Mouse (Mus musculus) cortical plate, adult 2 months (tissue): ENCODE data around the gene Cdh26. TPM values are rescaled to one million over a fixed set of nuclear protein-coding genes. Genes with fewer than 3 reads are reported as not detected.

Source experiments
- H3K27ac ChIP-seq: fragments of 200-500 bp; 2 replicates; pipeline ENCODE4 v1.5.1; 2012; ENCODE audit warnings: low read length, control low read depth, inconsistent platforms; ENCODE audit not compliant: insufficient read depth
- H3K4me1 ChIP-seq: fragments of 200-500 bp; 2 replicates; pipeline ENCODE4 v1.6.1; 2011; ENCODE audit warnings: low read length; ENCODE audit not compliant: control insufficient read depth, insufficient read depth
- H3K4me3 ChIP-seq: fragments of 200-500 bp; 2 replicates; pipeline ENCODE4 v1.5.1; 2011; ENCODE audit warnings: mild to moderate bottlenecking, low read length, control low read depth; ENCODE audit not compliant: insufficient read depth
- CTCF ChIP-seq: fragments of 200-500 bp; IDR thresholded peaks from 2 replicates; pipeline ENCODE4 v1.5.1; 2011; ENCODE audit warnings: mild to moderate bottlenecking, control low read depth, low read length; ENCODE audit not compliant: insufficient read depth; ENCODE audit errors: extremely low read depth
- POLR2A ChIP-seq: fragments of 200-500 bp; IDR thresholded peaks from 2 replicates; pipeline ENCODE4 v1.6.1; 2011; ENCODE audit warnings: mild to moderate bottlenecking, low read length, control low read depth; ENCODE audit not compliant: insufficient read depth; ENCODE audit errors: extremely low read depth
- polyA plus RNA-seq: library from polyadenylated mRNA; depleted of rRNA; stranded (reverse); fragments of >200 nt; gene quantifications from 2 replicates; pipeline ENCODE4 v1.2.3, GENCODE M21; 2012

Gene Cdh26
- polyA plus RNA-seq, 1 experiment: 0.23 TPM

- no peak for TF ChIP-seq CTCF
- no peak for TF ChIP-seq POLR2A
- H3K4me1 ChIP-seq: no peaks in the 10 kb centered on the region
- H3K27ac ChIP-seq: 0 out of 2 replicates have a peak overlapping the region, but pooled peaks have one; percentile 55
- H3K4me3 ChIP-seq: no peak overlapping the region
Measured at GRCm38 (mm10) chr2:178497900-178498299, 67.6 kb downstream of the Cdh26 start.

- TF ChIP-seq CTCF: no peak
- TF ChIP-seq POLR2A: no peak
- H3K4me3 ChIP-seq: no peak overlapping the region
- H3K27ac ChIP-seq: no peak overlapping the region
- no peaks in the 10 kb centered on the region for H3K4me1 ChIP-seq
Measured at GRCm38 (mm10) chr2:178498409-178498808, 68.1 kb downstream of the Cdh26 start.

DNA sequence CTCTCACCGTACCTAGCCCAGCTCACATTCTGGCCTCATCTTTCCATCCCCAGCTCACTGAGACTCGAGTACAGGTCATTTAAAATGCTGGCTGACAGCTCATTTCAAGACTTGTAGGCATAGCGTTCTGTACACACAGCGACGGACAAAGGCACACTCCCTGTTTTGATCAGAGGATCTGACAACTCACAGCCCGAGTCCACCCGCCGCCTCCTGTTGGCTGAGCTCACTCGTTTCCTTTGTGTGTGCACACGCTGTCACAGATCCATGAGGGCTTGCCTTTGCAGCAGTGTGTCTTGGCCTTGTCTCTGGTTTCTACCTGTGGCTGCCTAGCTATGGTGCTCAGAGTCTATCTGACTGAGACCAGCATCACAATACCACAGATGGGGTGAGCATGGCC lies 72.1 kb downstream of the Cdh26 start:
- Histone ChIP-seq H3K4me3 (no peak overlapping the region), H3K4me1 (no peaks in the 10 kb centered on the region), H3K27ac (no peak overlapping the region)
- no peak for TF ChIP-seq POLR2A
- TF ChIP-seq CTCF: no peak

DNA sequence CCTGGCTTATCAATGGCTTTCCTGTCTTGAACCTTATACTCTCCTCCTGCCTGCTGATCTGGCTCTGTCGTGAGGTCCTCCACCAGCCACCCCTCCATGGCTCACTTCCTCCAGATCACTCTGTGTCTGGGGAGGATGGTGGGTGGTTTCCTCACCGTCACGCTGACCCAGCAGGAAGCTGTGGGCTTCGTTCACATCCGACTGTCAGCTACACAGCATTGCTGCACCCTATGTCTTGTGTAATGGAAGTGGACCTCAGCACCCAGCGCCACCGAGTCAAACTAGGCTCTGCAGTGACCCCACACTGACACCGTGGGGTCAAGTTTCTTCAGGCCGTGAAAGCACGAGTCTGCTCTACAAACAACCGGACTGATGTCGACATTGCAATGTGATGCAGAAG lies 75.7 kb downstream of the Cdh26 start:
- H3K4me3 ChIP-seq: no peak overlapping the region
- no peaks in the 10 kb centered on the region for H3K4me1 ChIP-seq
- no peak for TF ChIP-seq CTCF
- no peak for TF ChIP-seq POLR2A
- no peak overlapping the region for H3K27ac ChIP-seq

DNA sequence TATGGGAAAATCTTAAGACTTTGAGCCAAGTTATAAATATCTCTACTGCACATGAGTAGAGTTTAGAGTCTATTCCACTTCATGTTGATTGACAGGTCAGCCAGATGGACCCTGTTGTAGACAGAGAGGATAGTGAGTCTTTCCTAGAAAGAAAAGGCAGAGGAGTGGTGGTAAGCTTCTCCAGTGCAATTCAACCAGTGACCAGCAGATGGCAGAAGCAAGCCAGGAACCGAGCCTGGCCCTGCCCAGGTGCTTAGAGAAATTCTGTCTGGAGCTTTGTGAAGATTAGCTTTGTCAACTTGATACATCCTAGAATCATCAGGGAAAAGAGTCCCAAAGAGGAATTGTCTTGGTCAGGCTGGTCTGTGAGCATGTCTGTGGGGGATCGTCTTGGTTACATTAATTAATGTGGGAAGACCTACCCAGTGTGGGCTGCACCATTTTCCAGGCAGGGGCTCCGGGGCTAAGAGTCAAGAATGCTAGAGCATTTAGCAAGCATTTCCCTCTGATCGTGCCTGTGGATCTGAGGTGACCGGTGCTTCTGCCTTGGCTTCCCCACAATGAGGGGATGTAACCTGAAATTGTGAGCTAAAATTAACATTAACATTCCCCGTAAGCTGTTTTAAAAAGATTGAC lies 77.2 kb downstream of the Cdh26 start:
- TF ChIP-seq POLR2A: no peak
- TF ChIP-seq CTCF: peak; percentile 94
- Histone ChIP-seq H3K27ac (no peak overlapping the region), H3K4me3 (no peak overlapping the region), H3K4me1 (no peaks in the 10 kb centered on the region)

DNA sequence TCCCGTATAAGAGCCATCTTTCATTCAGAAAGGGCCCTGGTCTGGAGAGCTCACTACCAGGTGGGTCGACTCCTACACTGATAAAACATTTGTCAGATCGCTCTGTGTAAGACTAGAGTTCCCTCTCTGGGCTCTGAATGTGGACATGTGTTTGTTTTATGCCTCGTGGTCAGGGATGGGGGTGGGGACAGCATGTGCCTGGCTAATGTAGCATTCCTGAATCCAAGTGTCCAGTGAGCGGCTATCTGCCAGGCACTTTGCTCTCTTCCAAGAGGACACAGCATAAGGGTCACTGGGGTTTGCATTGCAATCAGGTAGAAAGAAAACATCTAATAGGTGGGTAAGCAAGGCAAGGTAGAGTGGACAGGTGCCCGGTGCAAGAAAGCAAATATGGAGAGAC lies 77.9 kb downstream of the Cdh26 start:
- H3K4me3 ChIP-seq: no peak overlapping the region
- no peaks in the 10 kb centered on the region for H3K4me1 ChIP-seq
- H3K27ac ChIP-seq: no peak overlapping the region
- TF ChIP-seq CTCF: no peak
- no peak for TF ChIP-seq POLR2A

DNA sequence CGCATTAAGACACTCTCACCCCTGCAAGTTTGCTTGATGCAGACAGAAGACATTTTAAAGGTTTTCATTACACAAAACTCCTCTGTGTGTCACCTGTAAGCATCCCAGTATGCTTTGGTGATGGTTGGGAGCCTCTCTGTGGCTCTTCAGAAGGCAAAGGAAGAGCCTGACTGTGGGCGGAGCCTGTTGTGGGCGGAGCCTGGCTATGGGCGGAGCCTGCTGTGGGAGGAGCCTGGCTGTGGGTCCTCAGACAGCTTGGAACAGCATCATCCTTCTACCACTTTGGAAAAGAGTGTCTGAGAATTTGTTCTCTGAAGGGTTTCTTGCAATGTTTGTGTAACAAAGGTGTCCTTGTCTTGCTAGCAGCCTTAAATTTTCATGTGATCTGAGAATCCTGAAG lies 82.7 kb downstream of the Cdh26 start:
- TF ChIP-seq CTCF (no peak), POLR2A (no peak)
- Histone ChIP-seq H3K4me3 (no peak overlapping the region), H3K27ac (no peak overlapping the region), H3K4me1 (no peaks in the 10 kb centered on the region)

DNA sequence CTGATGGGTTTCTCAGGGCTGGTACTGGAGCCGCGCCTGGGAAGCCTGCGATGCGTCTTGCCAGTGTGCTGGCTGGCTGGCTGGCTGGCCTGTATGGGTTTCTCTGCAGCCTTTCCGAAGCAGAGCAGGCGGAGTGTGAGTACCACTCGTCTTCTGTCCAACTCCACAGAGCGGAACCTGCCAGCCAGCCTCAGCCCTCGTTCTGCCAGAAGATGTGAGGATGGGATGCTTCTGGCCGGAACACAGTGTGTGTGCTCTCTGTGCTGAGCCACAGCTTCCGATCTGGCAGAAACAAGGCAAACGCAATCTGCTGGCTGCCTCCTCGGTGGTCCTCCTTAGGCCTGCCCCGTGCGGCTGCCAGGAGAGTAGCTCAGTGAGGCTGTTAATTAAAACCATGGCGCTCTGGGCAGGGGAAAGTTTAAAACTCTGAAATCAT lies 83.3 kb downstream of the Cdh26 start:
- H3K27ac ChIP-seq: no peak overlapping the region
- TF ChIP-seq CTCF (no peak), POLR2A (no peak)
- no peak overlapping the region for H3K4me3 ChIP-seq
- no peaks in the 10 kb centered on the region for H3K4me1 ChIP-seq

DNA sequence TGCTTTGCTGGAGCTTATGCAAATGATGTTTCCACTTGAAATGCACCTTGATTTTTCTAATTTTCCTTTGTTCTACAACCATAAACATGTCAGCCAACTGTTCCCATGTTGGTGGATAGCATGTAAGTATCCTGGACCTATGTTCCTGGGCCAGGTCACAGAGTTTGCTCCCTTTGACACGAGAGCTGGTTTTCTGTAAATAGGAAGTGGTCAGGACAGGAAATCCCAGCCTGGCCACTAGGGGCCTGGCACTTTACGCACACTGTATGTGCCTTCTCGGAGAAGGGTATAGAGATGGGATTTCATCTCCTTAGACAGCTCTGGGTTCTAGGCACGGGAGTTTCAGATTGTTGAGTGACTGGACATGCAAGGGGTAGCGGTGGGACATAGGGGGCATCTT lies 86.1 kb downstream of the Cdh26 start:
- no peaks in the 10 kb centered on the region for H3K4me1 ChIP-seq
- no peak overlapping the region for H3K27ac ChIP-seq
- no peak overlapping the region for H3K4me3 ChIP-seq
- TF ChIP-seq CTCF (no peak), POLR2A (no peak)

DNA sequence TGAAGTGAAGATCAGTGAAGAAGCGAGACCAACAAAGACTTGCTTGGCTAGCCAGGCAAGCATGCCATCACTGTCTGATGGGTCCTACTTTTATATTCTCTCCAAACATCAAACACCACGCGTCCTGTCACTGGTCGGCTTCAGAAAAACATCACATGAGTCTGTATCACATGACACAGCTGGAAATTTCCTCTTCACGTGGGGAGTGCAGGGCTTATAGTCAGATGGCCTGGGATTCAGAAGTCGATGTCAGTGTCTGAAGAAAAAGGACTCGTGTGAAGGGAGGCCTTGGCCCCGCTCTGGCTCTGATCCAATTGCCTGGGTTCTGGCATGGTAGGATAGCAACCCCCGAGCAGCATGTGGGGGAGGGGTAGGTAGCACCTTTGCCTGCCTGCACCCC lies 86.6 kb downstream of the Cdh26 start:
- H3K27ac ChIP-seq: no peak overlapping the region
- TF ChIP-seq CTCF (no peak), POLR2A (no peak)
- H3K4me1 ChIP-seq: no peaks in the 10 kb centered on the region
- H3K4me3 ChIP-seq: no peak overlapping the region
